Mouse (Mus musculus): ENCODE measurements around the gene Faah.

Gene Faah

DNA sequence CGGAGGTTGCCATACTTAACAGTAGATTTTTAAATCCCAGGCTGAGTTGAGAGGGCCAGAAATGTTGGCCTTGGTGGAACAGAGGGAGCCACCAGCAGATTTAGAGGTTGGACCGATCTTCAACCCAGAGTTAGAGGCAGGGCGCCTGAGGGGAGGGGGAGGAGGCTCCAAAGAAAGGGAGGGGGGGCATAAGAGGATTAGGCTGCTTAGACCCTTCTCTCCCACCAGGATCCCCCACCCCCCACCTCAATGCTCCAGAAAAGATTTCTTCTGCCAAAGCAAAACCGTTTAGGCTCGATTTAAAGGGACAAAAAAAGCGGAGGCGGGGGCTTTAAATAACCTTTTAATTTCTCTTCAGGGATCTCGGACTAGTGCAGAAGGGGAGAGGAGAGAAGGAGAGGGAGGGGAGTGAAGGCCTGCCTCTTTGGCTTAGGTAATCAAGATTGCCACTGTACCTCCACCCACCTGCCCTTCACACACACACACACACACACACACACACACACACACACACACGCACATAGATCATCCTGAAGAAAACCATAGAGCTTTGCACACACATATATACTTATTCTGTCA is 76.4 kb downstream of the Faah start:
- DNase-seq: no peak

GRCm38 (mm10) chr4:115940681-115941080 is 77.0 kb downstream of the Faah start:
- DNase-seq: no peak

DNA sequence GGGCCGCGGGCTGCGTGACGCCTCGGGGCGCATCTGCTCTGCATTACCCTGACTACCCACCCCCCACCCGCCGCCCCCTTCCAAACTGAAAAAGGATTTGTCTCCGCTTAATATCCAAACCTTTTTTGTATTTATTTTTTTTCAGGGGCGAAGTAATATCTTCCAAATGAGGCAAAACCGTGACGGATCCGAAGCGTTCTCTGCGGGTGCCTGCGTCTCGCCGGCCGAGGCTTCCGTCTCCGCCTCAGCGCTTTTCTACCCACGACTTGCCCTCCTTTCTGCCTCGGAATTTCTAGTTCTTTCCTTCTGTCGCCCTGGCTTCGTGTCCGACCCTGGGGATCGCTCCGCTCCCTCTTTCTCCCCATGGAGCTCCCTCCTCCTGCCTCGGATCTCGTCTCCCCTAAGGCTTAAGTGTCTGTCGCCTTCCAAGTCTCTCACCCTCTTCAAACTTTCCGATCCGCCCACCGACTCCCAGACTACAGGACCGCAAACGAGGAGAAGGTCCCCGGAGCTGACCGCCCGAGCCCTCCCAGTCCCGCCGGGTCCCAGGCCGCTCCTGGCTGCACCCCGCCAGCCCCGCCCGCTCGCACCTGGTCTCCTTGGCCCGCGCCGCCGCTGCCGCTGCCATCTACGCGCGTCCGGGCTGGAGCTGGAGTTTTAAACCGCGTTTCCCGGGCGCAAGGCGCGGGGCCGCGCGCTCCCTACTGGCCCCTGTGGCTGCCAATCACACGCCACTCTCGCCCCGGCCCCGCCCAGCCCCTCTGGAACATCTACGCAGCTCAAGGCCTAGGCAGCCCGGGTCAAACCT is 78.2 kb downstream of the Faah start, which contains the start of gene Dmbx1:
Dmbx1 (minus strand) TSS at position 632 of the 808 bp plus-strand sequence.
- DNase-seq: peak; percentile 26 to 29

DNA sequence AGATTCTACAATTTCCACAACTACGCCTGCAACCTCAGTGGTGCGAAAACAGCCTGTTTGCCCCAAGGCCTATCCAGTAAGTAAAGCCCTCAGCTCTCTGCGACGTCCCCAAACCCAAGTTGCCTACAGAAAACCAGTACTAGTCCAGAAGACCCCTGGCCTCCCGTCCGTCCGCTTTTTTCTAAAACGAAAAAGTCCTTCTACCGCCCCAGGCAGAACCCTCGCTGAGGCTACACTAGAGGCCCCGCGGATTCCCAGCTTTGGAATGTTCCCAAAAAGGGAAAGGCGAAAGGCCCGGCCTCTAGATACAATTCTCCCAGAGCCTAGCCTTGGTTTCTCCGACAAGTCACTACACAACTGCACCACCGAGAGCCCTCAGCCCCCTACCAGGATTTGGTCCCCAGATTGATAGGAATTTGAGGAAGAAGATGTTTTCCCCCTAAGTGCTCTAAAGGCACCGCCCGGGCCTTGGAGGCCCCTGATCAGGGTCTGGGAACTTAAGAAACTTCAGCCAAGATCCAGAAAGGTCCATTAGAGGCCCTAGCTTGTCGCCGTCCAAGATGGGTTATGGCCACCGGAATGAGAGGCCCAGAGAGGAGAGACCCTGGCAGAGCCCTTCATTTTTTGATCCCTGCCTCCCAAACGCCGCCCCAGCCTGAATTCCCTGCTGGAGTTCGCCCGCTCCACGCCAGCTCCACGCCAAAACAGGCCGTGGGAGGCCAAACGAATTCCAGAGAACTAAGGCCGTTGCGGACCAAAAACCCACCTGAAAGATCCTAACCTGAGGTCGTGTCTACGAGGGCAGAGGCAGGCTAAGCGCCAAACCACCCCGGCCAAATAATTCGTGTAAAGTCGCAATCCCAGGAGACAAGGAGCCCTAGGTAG is 79.2 kb downstream of the Faah start:
- no peak for DNase-seq

DNA sequence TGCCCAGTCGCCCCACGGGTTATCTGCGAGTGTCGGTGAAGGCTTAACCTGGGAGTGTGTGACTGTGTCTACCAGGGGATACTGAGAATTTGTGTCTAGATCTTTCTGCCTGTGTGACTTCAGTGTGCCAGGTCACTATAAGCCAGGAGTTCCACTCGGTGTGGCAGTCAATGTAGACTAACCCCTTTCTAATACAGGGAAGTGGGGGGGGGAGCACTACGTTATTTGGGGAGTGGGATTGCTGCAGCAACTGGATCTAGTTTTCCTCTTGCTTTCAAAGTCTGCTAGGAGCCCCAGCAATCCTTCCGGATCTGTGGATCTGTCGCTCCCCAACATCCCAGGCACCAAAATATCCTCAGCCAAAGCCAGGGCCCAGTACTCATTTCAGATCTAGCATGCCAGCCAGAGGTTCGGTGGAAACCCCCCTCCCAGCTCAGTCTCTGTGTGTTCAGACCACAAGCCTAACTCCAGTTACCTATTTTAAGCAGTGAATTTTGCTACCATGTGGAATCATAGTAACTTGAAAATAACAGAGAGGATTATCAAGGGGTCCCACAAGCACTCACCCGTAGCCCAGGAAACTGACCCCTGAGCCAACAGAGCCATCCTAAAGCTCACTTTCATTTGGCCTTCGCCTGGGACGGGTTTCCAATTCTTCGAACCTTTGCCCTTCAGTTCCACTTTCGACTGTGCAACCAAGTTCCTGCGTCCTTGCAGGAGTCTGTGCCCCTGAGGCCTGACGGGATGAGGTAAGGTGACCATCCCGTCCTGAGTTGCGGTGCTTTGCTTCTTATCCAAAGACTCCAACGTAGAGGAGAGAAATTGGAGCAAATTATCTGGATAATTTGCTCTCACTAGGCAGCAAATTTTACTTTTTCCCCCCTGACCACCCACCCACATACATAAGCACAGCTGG is 80.4 kb downstream of the Faah start:
- no peak for DNase-seq

DNA sequence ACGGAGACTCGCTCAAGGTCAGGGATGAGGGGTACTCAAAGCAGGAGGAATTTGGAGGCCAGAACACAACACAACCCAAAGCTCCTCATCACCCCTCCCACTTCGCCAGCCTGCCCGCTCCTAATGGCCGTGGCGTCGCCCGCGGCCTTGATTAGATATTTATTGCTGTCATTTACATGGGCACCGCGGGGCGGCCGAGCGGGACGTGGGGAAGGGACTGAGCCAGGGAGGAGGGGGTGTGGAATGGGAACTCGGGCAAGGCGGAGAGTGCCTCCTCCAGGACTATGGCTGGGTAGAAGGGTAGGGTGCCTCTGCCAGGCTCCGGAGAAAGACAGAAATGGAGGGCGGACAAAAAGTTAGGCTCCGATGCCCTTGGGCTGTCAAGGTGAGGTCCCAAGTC is 81.1 kb downstream of the Faah start:
- DNase-seq: no peak

DNA sequence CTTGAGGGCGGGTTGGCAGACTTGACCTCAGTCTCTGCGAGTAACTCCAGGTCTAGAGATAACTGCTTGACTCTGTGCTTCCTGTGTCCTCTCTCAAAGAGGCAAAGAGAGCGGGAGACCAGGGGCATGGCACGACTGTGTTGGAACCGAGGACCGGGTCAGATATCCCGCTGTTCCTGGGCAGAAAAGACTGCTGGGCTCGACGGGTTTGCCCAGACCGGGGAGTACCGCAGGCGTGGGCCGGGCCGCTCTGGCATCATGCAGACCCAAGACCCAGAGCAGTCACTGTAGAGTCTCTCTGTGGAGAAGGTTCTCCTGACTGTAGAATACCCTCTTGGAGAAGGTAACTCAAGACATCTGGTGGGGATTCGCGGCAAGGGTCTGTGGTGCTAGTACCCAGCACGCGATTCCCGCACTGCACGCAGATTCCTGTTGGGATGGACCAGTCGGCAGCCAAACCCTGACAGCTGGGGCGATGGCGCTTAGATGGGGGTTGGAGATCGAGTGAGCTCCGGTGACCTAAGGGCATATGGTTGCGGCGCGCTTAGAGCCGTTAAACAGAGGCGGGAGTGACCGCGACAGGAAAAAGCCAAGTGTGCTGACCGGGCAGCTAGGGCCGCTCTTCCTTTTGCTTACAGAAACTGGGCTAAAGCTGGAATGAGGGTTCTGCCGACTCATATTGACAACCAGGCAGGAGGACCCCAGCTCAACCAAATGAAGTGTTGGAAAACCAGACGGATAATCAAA is 81.7 kb downstream of the Faah start:
- peak in 1 of 2 experiments; percentile 4 for DNase-seq

- DNase-seq: no peak
Measured at GRCm38 (mm10) chr4:115931556-115932088, 86.1 kb downstream of the Faah start.

- no peak for DNase-seq
Measured at GRCm38 (mm10) chr4:115927637-115928036, 90.1 kb downstream of the Faah start.

- no peak for DNase-seq
Measured at GRCm38 (mm10) chr4:115923262-115923880, 94.4 kb downstream of the Faah start.

GRCm38 (mm10) chr4:115922688-115923087 is 95.0 kb downstream of the Faah start:
- DNase-seq: no peak

GRCm38 (mm10) chr4:115919911-115920310 is 97.8 kb downstream of the Faah start:
- no peak for DNase-seq

Data from lung, adult 18-20 months (tissue).